Mouse (Mus musculus): ENCODE measurements around the gene Limd1.

Limd1 gene

GRCm38 (mm10) chr9:123516641-123517385 is 38.3 kb downstream of the Limd1 start:
- no peak for DNase-seq

- no peak for DNase-seq
Measured at GRCm38 (mm10) chr9:123518969-123519894, 40.7 kb downstream of the Limd1 start.

- no peak for DNase-seq
Measured at GRCm38 (mm10) chr9:123520735-123521134, 42.2 kb downstream of the Limd1 start.

DNA sequence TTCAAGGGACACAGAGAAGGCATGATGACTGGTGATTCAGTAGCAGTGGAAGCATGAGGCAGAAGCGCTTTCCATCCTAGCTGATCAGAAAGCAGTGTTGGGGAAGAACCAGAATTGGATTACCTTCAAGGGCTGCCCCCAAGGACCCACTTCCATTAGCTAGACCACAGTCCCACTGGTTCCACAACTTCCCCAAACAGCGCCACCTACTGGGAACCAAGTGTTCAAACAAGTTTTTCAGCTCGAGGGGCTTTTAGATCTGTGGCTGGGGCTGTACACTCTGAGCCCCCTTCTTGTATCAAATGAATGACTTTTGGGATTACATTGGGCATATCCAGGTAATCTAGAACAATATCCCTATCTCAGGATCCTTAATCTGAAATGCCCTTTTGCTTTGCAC is 45.2 kb downstream of the Limd1 start:
- DNase-seq = no peak

DNA sequence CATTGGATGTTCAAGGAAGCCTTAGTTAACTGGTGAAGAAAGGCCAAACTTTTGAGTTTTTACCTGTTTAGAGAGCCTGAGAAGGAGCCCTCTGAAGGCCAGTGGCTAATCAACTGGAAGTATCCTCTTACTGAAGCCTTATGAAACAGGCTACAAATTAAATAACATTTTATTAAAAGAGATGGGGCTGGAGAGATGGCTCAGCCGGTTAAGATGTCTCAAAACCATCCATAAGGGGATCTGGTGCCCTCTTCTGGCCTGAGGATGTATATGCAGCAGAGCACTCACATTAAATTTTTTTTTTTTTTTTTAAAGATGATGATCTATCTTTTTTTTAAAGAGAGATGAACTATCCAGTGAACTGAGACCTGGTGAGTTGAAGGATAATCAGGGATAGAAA is 46.6 kb downstream of the Limd1 start:
- peak; percentile 63 for DNase-seq

- DNase-seq = no peak
Measured at GRCm38 (mm10) chr9:123526502-123526901, 48.0 kb downstream of the Limd1 start.

DNA sequence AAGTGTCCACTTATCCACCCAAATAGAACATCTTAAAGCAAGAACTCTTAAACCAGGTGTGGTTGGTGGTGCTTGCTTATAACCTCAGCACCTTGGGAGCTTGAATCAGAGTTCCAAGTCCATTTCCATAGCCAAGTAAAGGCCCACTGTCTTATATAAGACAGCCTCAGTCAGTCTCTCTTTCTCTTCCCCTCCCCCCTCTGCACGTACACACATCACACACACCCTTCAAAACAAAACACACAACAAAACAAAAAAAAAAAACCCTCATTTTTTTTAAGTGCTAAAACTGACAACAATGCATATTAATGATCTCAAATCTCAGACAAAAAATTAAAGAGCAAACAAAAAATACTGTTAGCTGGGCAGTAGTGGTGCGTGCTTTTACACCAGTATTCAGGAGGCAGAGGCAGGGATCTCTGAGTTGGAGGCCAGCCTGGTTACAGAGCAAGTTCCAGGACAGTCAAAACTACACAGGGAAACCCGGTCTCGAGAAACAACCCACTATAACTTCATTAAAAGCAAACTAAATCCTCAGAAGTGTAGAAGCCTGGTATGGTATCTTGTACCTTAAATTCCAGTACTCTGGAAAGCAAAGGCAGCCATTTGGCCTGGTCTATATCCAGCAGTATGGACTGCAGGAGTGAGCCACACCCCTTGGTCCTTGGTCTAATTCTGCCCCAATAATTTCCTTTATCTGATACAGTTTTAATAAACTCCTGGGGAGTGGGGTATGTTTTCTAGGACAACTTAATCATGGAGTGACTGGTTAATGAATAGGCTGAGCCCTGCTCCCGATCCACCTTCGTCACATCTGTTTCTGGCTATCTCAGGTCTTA is 49.8 kb downstream of the Limd1 start:
- no peak for DNase-seq

- DNase-seq = peak; percentile 67
Measured at GRCm38 (mm10) chr9:123528926-123529295, 50.4 kb downstream of the Limd1 start.

DNA sequence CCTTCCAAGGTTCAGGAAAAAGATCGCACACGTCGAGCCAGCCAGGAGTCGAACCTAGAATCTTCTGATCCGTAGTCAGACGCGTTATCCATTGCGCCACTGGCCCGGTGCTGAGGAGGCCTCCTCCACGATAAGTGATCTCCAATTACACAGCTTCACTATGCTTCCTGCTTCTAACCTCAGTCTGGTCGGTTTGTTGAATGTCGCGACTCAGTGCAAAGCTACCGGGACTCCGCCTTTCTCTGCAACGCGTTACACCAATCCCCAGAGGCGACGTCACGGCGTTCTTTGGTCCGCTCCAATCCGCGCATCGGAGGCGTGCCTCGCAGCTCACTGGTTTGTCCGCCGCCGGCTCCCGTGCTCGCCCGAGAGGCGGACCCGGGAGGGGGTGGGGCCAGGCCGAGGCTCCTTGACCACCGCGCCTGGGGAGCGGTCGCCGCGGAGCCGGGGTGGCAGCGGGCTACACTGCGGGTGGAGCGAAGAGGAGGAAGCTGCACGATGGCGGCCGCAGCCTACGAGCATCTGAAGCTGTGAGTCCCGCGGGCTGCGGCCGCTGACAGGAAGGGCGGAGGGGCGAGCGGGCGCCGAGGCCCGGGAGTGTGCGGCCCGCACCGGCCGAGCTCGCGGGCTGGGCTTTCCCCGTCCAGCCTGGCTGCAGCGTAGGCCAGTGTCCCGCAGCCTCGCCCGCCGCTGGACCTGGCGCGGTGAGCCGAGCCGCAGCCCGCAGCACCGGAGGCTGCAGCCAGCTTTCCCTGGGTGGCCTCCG is 51.1 kb downstream of the Limd1 start, which contains the start of gene Sacm1l:
Gene Sacm1l (plus strand): TSS at position 368 of the 766 bp plus-strand sequence.
- DNase-seq = peak; percentile 99

- no peak for DNase-seq
Measured at GRCm38 (mm10) chr9:123530158-123530475, 51.6 kb downstream of the Limd1 start.

DNA sequence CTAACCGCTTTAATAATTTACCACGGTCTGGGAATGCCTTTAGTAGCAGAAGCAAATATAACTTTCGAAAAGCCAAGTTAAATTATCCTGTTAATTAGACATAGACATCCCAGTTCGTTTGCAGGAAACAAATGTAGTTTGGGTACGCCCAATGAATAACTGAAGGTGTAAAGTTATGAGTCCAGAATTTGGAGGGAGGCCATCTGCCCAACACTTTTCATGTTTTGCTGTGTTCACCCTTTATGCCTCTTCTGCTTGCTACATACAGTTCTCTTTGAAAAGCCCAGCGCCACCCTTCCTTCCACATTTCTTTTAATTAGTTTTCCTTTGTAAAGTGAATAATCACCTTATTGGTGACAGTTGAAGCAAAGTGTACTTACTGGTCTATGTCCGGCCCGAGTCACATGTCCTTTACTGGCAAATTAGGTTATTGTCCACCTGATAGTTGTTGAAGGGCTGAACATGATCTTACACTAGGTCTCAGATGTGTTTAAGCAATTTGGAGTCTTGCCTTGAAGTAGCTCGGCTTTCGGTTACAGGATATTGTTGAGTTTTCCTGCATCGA is 52.1 kb downstream of the Limd1 start:
- no peak for DNase-seq

GRCm38 (mm10) chr9:123531234-123531633 is 52.7 kb downstream of the Limd1 start:
- DNase-seq = no peak

- no peak for DNase-seq
Measured at GRCm38 (mm10) chr9:123536613-123537012, 58.1 kb downstream of the Limd1 start.

DNA sequence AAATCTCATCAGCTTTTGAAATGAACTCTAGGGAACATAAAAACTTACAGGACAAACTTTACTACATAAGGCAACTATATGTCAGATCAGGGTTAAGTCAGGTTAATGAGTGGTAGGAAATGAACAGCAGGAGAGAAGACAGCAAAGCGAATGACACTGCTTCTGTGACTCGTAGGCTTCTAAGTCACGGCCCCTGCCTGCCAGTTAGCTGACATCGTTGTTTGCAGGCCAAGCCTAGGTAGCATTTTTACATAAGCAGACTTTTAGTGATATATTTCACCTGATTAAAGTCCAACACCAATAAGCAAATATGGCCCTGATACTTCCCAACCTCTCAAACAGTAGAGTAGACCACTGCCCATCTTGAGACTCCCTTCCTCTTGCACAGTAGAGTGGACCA is 59.7 kb downstream of the Limd1 start:
- no peak for DNase-seq

GRCm38 (mm10) chr9:123539093-123539492 is 60.6 kb downstream of the Limd1 start:
- DNase-seq = no peak

- DNase-seq = no peak
Measured at GRCm38 (mm10) chr9:123539823-123540222, 61.3 kb downstream of the Limd1 start.

DNA sequence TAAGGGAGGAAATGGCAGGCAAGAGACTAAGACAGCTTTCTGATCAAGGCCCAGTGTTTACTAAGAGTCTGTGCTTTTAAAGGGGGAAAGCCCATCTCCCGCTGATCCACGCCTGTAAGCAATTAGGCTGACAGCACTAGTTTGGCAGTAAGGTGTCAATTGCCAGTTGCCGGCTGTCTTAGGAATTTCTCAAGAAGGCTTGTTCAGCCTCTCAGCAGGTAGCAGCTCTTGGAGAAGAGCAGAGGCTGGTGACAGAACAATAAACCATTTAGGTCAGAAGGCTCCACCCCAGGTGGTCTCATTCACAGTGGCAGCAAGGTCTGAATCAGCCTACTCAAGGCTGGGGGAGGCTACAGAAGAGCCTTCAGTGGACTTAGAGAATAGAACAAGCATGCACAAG is 76.1 kb downstream of the Limd1 start:
- no peak for DNase-seq
